Mouse (Mus musculus) testis, adult 2 months (tissue): ENCODE data around the gene Wdr18. TPM values are rescaled to one million over a fixed set of nuclear protein-coding genes. Genes with fewer than 3 reads are reported as not detected.

Source experiments
- H3K27ac ChIP-seq: fragments of 200-500 bp; 2 replicates; pipeline ENCODE4 v1.5.1; 2012; ENCODE audit warnings: low read depth, low read length; ENCODE audit not compliant: control insufficient read depth, insufficient read depth
- H3K27me3 ChIP-seq: fragments of 200-500 bp; 2 replicates; pipeline ENCODE4 v1.6.1; 2012; ENCODE audit warnings: mild to moderate bottlenecking, low read length, moderate library complexity; ENCODE audit not compliant: control insufficient read depth, insufficient read depth
- H3K36me3 ChIP-seq: fragments of 200-500 bp; 2 replicates; pipeline ENCODE4 v1.6.1; 2012; ENCODE audit warnings: mild to moderate bottlenecking, low read length; ENCODE audit not compliant: control insufficient read depth, insufficient read depth
- H3K4me1 ChIP-seq: fragments of 200-500 bp; 2 replicates; pipeline ENCODE4 v1.6.1; 2012; ENCODE audit warnings: low read length; ENCODE audit not compliant: control insufficient read depth, insufficient read depth
- H3K4me3 ChIP-seq: fragments of 200-500 bp; 2 replicates; pipeline ENCODE4 v1.5.1; 2012; ENCODE audit warnings: low read depth, mild to moderate bottlenecking, low read length, moderate library complexity, mixed read lengths; ENCODE audit not compliant: control insufficient read depth
- CTCF ChIP-seq: fragments of 200-500 bp; IDR thresholded peaks from 2 replicates; pipeline ENCODE4 v1.5.1; 2012; ENCODE audit warnings: low read depth, mild to moderate bottlenecking, inconsistent platforms, low read length, moderate library complexity; ENCODE audit not compliant: control insufficient read depth, insufficient read depth, insufficient replicate concordance
- POLR2A ChIP-seq: fragments of 200-500 bp; IDR thresholded peaks from 2 replicates; pipeline ENCODE4 v1.6.1; 2012; ENCODE audit warnings: low read depth, mild to moderate bottlenecking, inconsistent platforms, low read length, moderate library complexity; ENCODE audit not compliant: control insufficient read depth
- polyA plus RNA-seq: library from polyadenylated mRNA; depleted of rRNA; stranded (reverse); fragments of >200 nt; gene quantifications from 2 replicates; pipeline ENCODE4 v1.2.3, GENCODE M21; 2012

Gene Wdr18
- polyA plus RNA-seq, 1 experiment = 36.5 TPM

GRCm38 (mm10) chr10:79934272-79934721 lies 25.7 kb upstream of the Wdr18 start:
- no peak for TF ChIP-seq CTCF
- TF ChIP-seq POLR2A = no peak
- no peaks in the 10 kb centered on the region for H3K27me3 ChIP-seq
- H3K27ac ChIP-seq = no peak overlapping the region
- H3K4me1 ChIP-seq = peaks cover 31% of the 10 kb centered on the region
- H3K4me3 ChIP-seq = no peak overlapping the region
- H3K36me3 ChIP-seq = no peaks in the 10 kb centered on the region

GRCm38 (mm10) chr10:79934794-79935569 lies 25.0 kb upstream of the Wdr18 start:
- Histone ChIP-seq H3K36me3 (no peaks in the 10 kb centered on the region), H3K27ac (no peak overlapping the region), H3K27me3 (no peaks in the 10 kb centered on the region), H3K4me3 (no peak overlapping the region), H3K4me1 (peaks cover 29% of the 10 kb centered on the region)
- TF ChIP-seq POLR2A (no peak), CTCF (no peak)

- H3K27ac ChIP-seq = no peak overlapping the region
- H3K4me3 ChIP-seq = no peak overlapping the region
- H3K27me3 ChIP-seq = no peaks in the 10 kb centered on the region
- no peak for TF ChIP-seq POLR2A
- no peak for TF ChIP-seq CTCF
- H3K4me1 ChIP-seq = peaks cover 29% of the 10 kb centered on the region
- H3K36me3 ChIP-seq = no peaks in the 10 kb centered on the region
Measured at GRCm38 (mm10) chr10:79936284-79936910, 23.6 kb upstream of the Wdr18 start.

GRCm38 (mm10) chr10:79936911-79937441 lies 23.0 kb upstream of the Wdr18 start:
- H3K36me3 ChIP-seq = no peaks in the 10 kb centered on the region
- TF ChIP-seq POLR2A (no peak), CTCF (no peak)
- no peak overlapping the region for H3K27ac ChIP-seq
- no peaks in the 10 kb centered on the region for H3K27me3 ChIP-seq
- H3K4me1 ChIP-seq = peaks cover 29% of the 10 kb centered on the region
- H3K4me3 ChIP-seq = no peak overlapping the region

DNA sequence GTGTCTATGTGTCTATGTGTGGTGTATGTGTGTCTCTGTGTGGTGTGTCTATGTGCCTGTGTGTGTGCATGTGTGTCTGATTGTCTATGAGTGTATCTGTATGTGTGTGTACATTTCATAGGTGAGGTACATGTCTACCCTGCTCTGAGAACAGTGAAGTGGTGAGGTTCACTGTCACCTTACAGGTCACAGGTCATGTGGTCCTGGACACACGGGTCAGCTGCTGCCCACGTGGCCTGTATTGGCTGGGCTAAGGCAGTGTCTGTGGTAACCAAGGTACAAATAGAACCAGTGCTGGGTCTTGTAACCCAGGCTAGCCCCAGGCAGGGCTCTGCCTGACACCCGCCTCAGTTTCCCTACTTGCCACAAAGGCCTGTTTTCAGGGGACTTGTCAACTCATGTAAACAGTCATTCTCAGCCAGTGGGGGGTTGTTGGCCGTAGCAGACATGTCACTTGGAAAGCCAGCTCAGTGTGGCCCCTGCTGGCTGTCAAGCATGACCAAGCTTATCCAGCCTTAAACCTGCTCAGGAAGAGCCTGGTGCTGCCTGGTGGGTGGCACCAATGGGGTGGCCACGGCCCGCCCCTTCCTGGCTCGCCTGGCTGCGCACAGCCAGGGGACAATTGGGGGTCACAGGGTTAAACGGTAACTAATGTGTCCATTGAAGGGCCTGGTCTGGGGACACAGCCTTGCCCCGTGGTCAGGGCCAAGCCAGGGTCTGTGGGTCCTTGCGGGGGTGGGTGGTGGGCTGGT lies 22.0 kb upstream of the Wdr18 start:
- TF ChIP-seq POLR2A = no peak
- Histone ChIP-seq H3K27me3 (no peaks in the 10 kb centered on the region), H3K27ac (no peak overlapping the region), H3K4me3 (no peak overlapping the region), H3K36me3 (no peaks in the 10 kb centered on the region), H3K4me1 (peaks cover 23% of the 10 kb centered on the region)

DNA sequence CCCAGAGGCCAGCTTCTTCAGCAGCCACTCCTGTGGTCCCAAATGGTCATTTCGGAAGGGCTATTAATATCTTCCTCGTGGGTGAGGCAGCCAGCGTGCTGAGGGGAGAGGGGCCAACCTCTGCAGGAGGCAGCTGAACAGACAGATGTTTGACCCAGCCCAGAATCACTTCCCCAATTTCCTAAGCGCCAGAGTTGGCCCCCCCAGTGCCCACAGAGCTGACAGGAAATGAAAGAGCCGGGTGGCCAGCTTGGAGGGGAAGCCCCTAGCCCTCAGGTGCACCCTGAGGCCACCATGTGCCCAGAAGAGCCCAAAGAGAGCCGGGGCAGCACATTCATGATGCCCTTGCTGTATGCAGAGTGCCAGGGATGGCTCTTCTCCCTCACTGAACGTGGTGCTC lies 19.2 kb upstream of the Wdr18 start:
- TF ChIP-seq POLR2A (no peak), CTCF (no peak)
- Histone ChIP-seq H3K27ac (no peak overlapping the region), H3K4me3 (no peak overlapping the region), H3K27me3 (no peaks in the 10 kb centered on the region), H3K36me3 (no peaks in the 10 kb centered on the region), H3K4me1 (peaks cover 8% of the 10 kb centered on the region)

DNA sequence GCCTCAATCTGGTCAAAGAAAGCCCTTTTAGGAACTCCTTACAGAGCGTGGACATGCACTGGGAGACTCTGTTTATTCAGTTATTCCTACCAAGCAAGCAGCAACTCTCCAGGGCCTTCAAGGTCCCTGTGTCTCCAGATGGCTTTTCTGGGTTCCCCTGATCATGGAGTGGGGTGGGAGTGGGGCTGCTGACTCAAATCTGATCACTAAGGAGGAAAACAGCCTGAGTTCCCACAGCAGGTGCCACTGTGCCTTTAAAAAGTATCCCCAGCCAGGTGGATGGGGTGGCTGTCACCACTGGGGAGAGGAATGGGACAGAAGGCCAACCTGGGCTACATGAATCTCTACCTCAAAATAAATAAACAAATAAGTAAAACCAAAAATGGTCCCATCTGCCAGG lies 17.0 kb upstream of the Wdr18 start:
- Histone ChIP-seq H3K36me3 (no peaks in the 10 kb centered on the region), H3K27me3 (no peaks in the 10 kb centered on the region), H3K27ac (no peak overlapping the region), H3K4me3 (no peak overlapping the region), H3K4me1 (no peaks in the 10 kb centered on the region)
- TF ChIP-seq CTCF (no peak), POLR2A (no peak)
